Mouse (Mus musculus) urinary bladder, postnatal 25 days (tissue): ENCODE measurements around the gene Angpt4.

Source experiments
- DNase-seq: peaks from one replicate; pipeline ENCODE4 v3.0.0; 2022; ENCODE audit warnings: low spot score

Gene Angpt4

GRCm38 (mm10) chr2:151915111-151915510 lies 4.1 kb downstream of the Angpt4 start:
- DNase-seq: no peak

GRCm38 (mm10) chr2:151916061-151916831 lies 5.2 kb downstream of the Angpt4 start:
- DNase-seq: peak; percentile 33

- DNase-seq: no peak
Observed at GRCm38 (mm10) chr2:151919140-151919539, 8.1 kb downstream of the Angpt4 start.

GRCm38 (mm10) chr2:151921068-151921467 lies 10.1 kb downstream of the Angpt4 start:
- DNase-seq: no peak

GRCm38 (mm10) chr2:151921596-151921995 lies 10.6 kb downstream of the Angpt4 start:
- DNase-seq: peak; percentile 31

- DNase-seq: no peak
Observed at GRCm38 (mm10) chr2:151924276-151924675, 13.3 kb downstream of the Angpt4 start.

GRCm38 (mm10) chr2:151925715-151926114 lies 14.7 kb downstream of the Angpt4 start:
- no peak for DNase-seq

GRCm38 (mm10) chr2:151927103-151927502 lies 16.1 kb downstream of the Angpt4 start:
- no peak for DNase-seq

GRCm38 (mm10) chr2:151930389-151931074 lies 19.5 kb downstream of the Angpt4 start:
- peak; percentile 84 for DNase-seq

- DNase-seq: peak; percentile 23
Observed at GRCm38 (mm10) chr2:151937893-151938292, 26.9 kb downstream of the Angpt4 start.

GRCm38 (mm10) chr2:151938780-151939200 lies 27.8 kb downstream of the Angpt4 start:
- peak; percentile 43 for DNase-seq

GRCm38 (mm10) chr2:151939651-151940420 lies 28.8 kb downstream of the Angpt4 start:
- no peak for DNase-seq

GRCm38 (mm10) chr2:151941269-151941668 lies 30.3 kb downstream of the Angpt4 start:
- no peak for DNase-seq

GRCm38 (mm10) chr2:151944106-151944505 lies 33.1 kb downstream of the Angpt4 start:
- DNase-seq: no peak

GRCm38 (mm10) chr2:151947617-151948016 lies 36.6 kb downstream of the Angpt4 start:
- DNase-seq: no peak

- no peak for DNase-seq
Observed at GRCm38 (mm10) chr2:151948311-151948710, 37.3 kb downstream of the Angpt4 start.

- no peak for DNase-seq
Observed at GRCm38 (mm10) chr2:151949082-151949774, 38.2 kb downstream of the Angpt4 start.

- no peak for DNase-seq
Observed at GRCm38 (mm10) chr2:151953665-151954064, 42.7 kb downstream of the Angpt4 start.

GRCm38 (mm10) chr2:151956500-151957137 lies 45.6 kb downstream of the Angpt4 start:
- DNase-seq: no peak

- DNase-seq: no peak
Observed at GRCm38 (mm10) chr2:151959274-151959673, 48.3 kb downstream of the Angpt4 start.
